Mouse (Mus musculus) lung, postnatal 0 days (tissue): ENCODE data around the gene Zfp39.

ENCODE experiments used
- CTCF ChIP-seq: IDR thresholded peaks from 2 replicates; pipeline ENCODE4 v1.5.1; 2016; ENCODE audit warnings: antibody characterized with exemption, mild to moderate bottlenecking
- EP300 ChIP-seq: IDR thresholded peaks from 2 replicates; pipeline ENCODE4 v1.6.1; 2016; ENCODE audit warnings: antibody characterized with exemption, mild to moderate bottlenecking, control low read depth

DNA sequence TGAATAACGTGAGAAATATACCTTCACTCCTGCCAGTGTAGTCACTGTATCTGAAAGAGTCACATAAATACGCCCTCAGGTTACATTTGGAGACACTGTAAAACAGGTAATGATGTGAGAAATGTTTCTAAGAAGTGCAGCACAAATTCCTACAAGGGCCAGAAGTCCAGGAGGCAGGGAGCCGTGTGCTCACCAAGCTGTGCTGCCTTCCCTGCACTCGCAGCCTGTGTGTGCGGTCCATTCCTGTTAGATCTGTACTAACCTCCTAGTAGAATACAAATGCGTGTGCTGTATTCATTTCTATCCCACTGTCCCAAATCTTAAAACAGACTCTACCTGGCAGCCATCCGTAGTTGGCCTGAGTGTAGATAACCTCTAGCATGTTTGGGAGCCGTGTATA, 43.3 kb downstream of the Zfp39 start:
- no peak for TF ChIP-seq CTCF
- TF ChIP-seq EP300 = no peak
